Mouse (Mus musculus): ENCODE results near the gene Trmt112.
"Not testable (repeated sequence)": the region's sequence is repeated elsewhere in the genome, so short reads cannot be mapped to it uniquely, and the experiment has no call there.

Gene Trmt112

GRCm38 (mm10) chr19:6910306-6910705 lies 808 bp downstream of the Trmt112 start:
- not testable (repeated sequence) for DNase-seq

- DNase-seq = no peak
Observed at GRCm38 (mm10) chr19:6911101-6912074, 1.9 kb downstream of the Trmt112 start.

GRCm38 (mm10) chr19:6912205-6912970 lies 2.9 kb downstream of the Trmt112 start:
- no peak for DNase-seq

- DNase-seq = no peak
Observed at GRCm38 (mm10) chr19:6913036-6913435, 3.5 kb downstream of the Trmt112 start.

GRCm38 (mm10) chr19:6913991-6914390 lies 4.5 kb downstream of the Trmt112 start:
- no peak for DNase-seq

- no peak for DNase-seq
Observed at GRCm38 (mm10) chr19:6914540-6914939, 5.0 kb downstream of the Trmt112 start.

- DNase-seq = no peak
Observed at GRCm38 (mm10) chr19:6915276-6915675, 5.8 kb downstream of the Trmt112 start.

- no peak for DNase-seq
Observed at GRCm38 (mm10) chr19:6916496-6916895, 7.0 kb downstream of the Trmt112 start.

GRCm38 (mm10) chr19:6918321-6918720 lies 8.8 kb downstream of the Trmt112 start:
- no peak for DNase-seq

- no peak for DNase-seq
Observed at GRCm38 (mm10) chr19:6919431-6919830, 9.9 kb downstream of the Trmt112 start.

GRCm38 (mm10) chr19:6919876-6920740 lies 10.6 kb downstream of the Trmt112 start:
- DNase-seq = peak; percentile 75

- no peak for DNase-seq
Observed at GRCm38 (mm10) chr19:6920741-6921636, 11.5 kb downstream of the Trmt112 start.

GRCm38 (mm10) chr19:6921647-6922567 lies 12.4 kb downstream of the Trmt112 start, which contains the start of gene Esrra:
TSS of gene Esrra (minus strand) at chr19:6921813.
- DNase-seq = peak; percentile 100

- DNase-seq = no peak
Observed at GRCm38 (mm10) chr19:6922901-6923735, 13.6 kb downstream of the Trmt112 start.

GRCm38 (mm10) chr19:6924461-6925306 lies 15.2 kb downstream of the Trmt112 start:
- DNase-seq = peak; percentile 93

GRCm38 (mm10) chr19:6925307-6925573 lies 15.7 kb downstream of the Trmt112 start, which contains the start of gene Catsperz:
TSS of gene Catsperz (minus strand) at chr19:6925380.
- DNase-seq = no peak

- no peak for DNase-seq
Observed at GRCm38 (mm10) chr19:6925611-6926329, 16.3 kb downstream of the Trmt112 start.
